Mouse (Mus musculus) limb, embryonic 14.5 days (tissue): Measurements from ENCODE around the gene Zfp60. TPM values are rescaled to one million over a fixed set of nuclear protein-coding genes. Genes with fewer than 3 reads are reported as not detected.

ENCODE experiments used
- ATAC-seq: fragments of 200-750 bp; cut with Nextera tagmentation; 2 replicates; pipeline ENCODE4 v1.8.0; 2017; ENCODE audit warnings: low read depth, moderate number of reproducible peaks, moderate TSS enrichment; ENCODE audit not compliant: low FRiP score
- DNase-seq: peaks from one replicate; pipeline ENCODE4 v3.0.0-alpha.2; 2015; ENCODE audit warnings: low spot score
- H3K27ac ChIP-seq: fragments of 300-500 bp; sonication (generic); replicated peaks from 2 replicates; pipeline ENCODE4 v1.5.1; 2014; ENCODE audit warnings: low read depth, mild to moderate bottlenecking, low read length, moderate library complexity, mixed read lengths
- H3K27me3 ChIP-seq: fragments of 300-500 bp; sonication (generic); 2 replicates; pipeline ENCODE4 v1.6.1; 2014; ENCODE audit warnings: low read length, mixed read lengths; ENCODE audit not compliant: control insufficient read depth, insufficient read depth
- H3K36me3 ChIP-seq: fragments of 300-500 bp; sonication (generic); 2 replicates; pipeline ENCODE4 v1.6.1; 2014; ENCODE audit warnings: mild to moderate bottlenecking, low read length, moderate library complexity, mixed read lengths; ENCODE audit not compliant: control insufficient read depth, insufficient read depth
- H3K4me1 ChIP-seq: fragments of 300-500 bp; sonication (generic); 2 replicates; pipeline ENCODE4 v1.6.1; 2014; ENCODE audit warnings: antibody characterized with exemption, low read length, mixed read lengths; ENCODE audit not compliant: control insufficient read depth, insufficient read depth
- H3K4me2 ChIP-seq: fragments of 300-500 bp; sonication (generic); replicated peaks from 2 replicates; pipeline ENCODE4 v1.6.1; 2014; ENCODE audit warnings: low read depth, mild to moderate bottlenecking, low read length, moderate library complexity; ENCODE audit not compliant: severe bottlenecking
- H3K4me3 ChIP-seq: fragments of 300-500 bp; sonication (generic); replicated peaks from 2 replicates; pipeline ENCODE4 v1.5.1; 2014; ENCODE audit warnings: low read length
- H3K9ac ChIP-seq: fragments of 300-500 bp; sonication (generic); 2 replicates; pipeline ENCODE4 v1.6.1; 2014; ENCODE audit warnings: mild to moderate bottlenecking, low read depth, low read length, moderate library complexity; ENCODE audit not compliant: severe bottlenecking
- H3K9me3 ChIP-seq: fragments of 300-500 bp; sonication (generic); 2 replicates; pipeline ENCODE4 v1.6.1; 2016; ENCODE audit warnings: low read length; ENCODE audit not compliant: control insufficient read depth
- POLR2A ChIP-seq: fragments of 200-500 bp; IDR thresholded peaks from 2 replicates; pipeline ENCODE4 v1.8.0; 2012; ENCODE audit warnings: inconsistent platforms, mild to moderate bottlenecking, moderate library complexity, borderline replicate concordance; ENCODE audit not compliant: insufficient read depth, insufficient read length; ENCODE audit errors: extremely low read depth
- WGBS: fragments of 180-500 bp; shearing (Covaris S2); extraction: QIAGEN DNeasy Blood & Tissue Kit; methylation state at CpG from one replicate; pipeline ENCODE4 v1.1.7; 2014; 5-methylcytosine and 5-hydroxymethylcytosine counted together
- polyA plus RNA-seq, 2 experiments: library from polyadenylated mRNA; depleted of rRNA in 1 of 2; stranded (reverse) in 1 of 2; unstranded in 1 of 2; fragments of >200 nt; fragmentation: Nextera tagmentation in 1 of 2; extraction: Ambion mirVana in 1 of 2; gene quantifications; 2 replicates each; pipeline versions ENCODE4 v1.2.1 to v1.2.3; 2012 to 2014

Gene Zfp60
- polyA plus RNA-seq, 2 experiments, result 11.6 to 32.6 TPM

GRCm38 (mm10) chr7:27802986-27803385, 71.8 kb downstream of the Zfp60 start:
- no peaks in the 10 kb centered on the region for H3K27me3 ChIP-seq
- no peak for DNase-seq

More at GRCm38 (mm10) chr7:27802986-27803385, 71.8 kb downstream of the Zfp60 start:
- TF ChIP-seq POLR2A, result no peak
- Histone ChIP-seq H3K4me1 (0 out of 2 replicates have a peak, but pooled peaks cover 2% of the 10 kb centered on the region), H3K4me3 (no peak overlapping the region), H3K36me3 (0 out of 2 replicates have a peak, but pooled peaks cover 3% of the 10 kb centered on the region), H3K4me2 (no peak overlapping the region), H3K27ac (no peak overlapping the region), H3K9ac (no peak overlapping the region), H3K9me3 (no peaks in the 10 kb centered on the region)
- no peak for ATAC-seq
- WGBS, result 60% methylated on average over 5 of the region's 5 CpGs

Other genes starting within 250 kb of the Zfp60 start
- 23.3 and 28.0 TPM in 2 replicates for gene Sertad1, start 244.5 kb upstream of the Zfp60 start, polyA plus RNA-seq (2012; rRNA removed)
- gene Sertad1, start 244.5 kb upstream of the Zfp60 start, polyA plus RNA-seq (2014; fragmentation: Nextera tagmentation; extraction: Ambion mirVana), result 34.2 and 39.4 TPM in 2 replicates
- 6.3 and 6.6 TPM in 2 replicates for gene Prx, start 232.1 kb upstream of the Zfp60 start, polyA plus RNA-seq (2012; rRNA removed)
- 2.1 and 2.5 TPM in 2 replicates for gene Prx, start 232.1 kb upstream of the Zfp60 start, polyA plus RNA-seq (2014; fragmentation: Nextera tagmentation; extraction: Ambion mirVana)
- 4.3 and 5.4 TPM in 2 replicates for gene Hipk4, start 208.1 kb upstream of the Zfp60 start, polyA plus RNA-seq (2012; rRNA removed)
- 0.95 and 1.2 TPM in 2 replicates for gene Hipk4, start 208.1 kb upstream of the Zfp60 start, polyA plus RNA-seq (2014; fragmentation: Nextera tagmentation; extraction: Ambion mirVana)
- 147 and 193 TPM in 2 replicates for gene Pld3, start 178.2 kb upstream of the Zfp60 start, polyA plus RNA-seq (2012; rRNA removed)
- gene Pld3, start 178.2 kb upstream of the Zfp60 start, polyA plus RNA-seq (2014; fragmentation: Nextera tagmentation; extraction: Ambion mirVana), result 110 and 114 TPM in 2 replicates
- gene 2310022A10Rik, start 178.2 kb upstream of the Zfp60 start, polyA plus RNA-seq (2012; rRNA removed), result 39.8 and 49.0 TPM in 2 replicates
- 27.0 and 27.4 TPM in 2 replicates for gene 2310022A10Rik, start 178.2 kb upstream of the Zfp60 start, polyA plus RNA-seq (2014; fragmentation: Nextera tagmentation; extraction: Ambion mirVana)
- gene Akt2, start 139.8 kb upstream of the Zfp60 start, polyA plus RNA-seq (2012; rRNA removed), result 96.6 and 110 TPM in 2 replicates
- 112 and 119 TPM in 2 replicates for gene Akt2, start 139.8 kb upstream of the Zfp60 start, polyA plus RNA-seq (2014; fragmentation: Nextera tagmentation; extraction: Ambion mirVana)
- gene Ttc9b, start 77.5 kb upstream of the Zfp60 start, polyA plus RNA-seq (2012; rRNA removed), result 0.14 and 0.24 TPM in 2 replicates
- gene Ttc9b, start 77.5 kb upstream of the Zfp60 start, polyA plus RNA-seq (2014; fragmentation: Nextera tagmentation; extraction: Ambion mirVana), result 0.10 and 0.21 TPM in 2 replicates
- 34.4 and 42.9 TPM in 2 replicates for gene Map3k10, start 56.8 kb upstream of the Zfp60 start, polyA plus RNA-seq (2012; rRNA removed)
- gene Map3k10, start 56.8 kb upstream of the Zfp60 start, polyA plus RNA-seq (2014; fragmentation: Nextera tagmentation; extraction: Ambion mirVana), result 8.8 and 10.6 TPM in 2 replicates
- 1.9 and 3.2 TPM in 2 replicates for gene Zfp607b, start 42.0 kb upstream of the Zfp60 start, polyA plus RNA-seq (2012; rRNA removed)
- 3.0 and 4.9 TPM in 2 replicates for gene Zfp607b, start 42.0 kb upstream of the Zfp60 start, polyA plus RNA-seq (2014; fragmentation: Nextera tagmentation; extraction: Ambion mirVana)
- gene Zfp626, start 75.8 kb downstream of the Zfp60 start, polyA plus RNA-seq (2012; rRNA removed), result 2.0 and 3.0 TPM in 2 replicates
- 2.2 TPM in 2 replicates for gene Zfp626, start 75.8 kb downstream of the Zfp60 start, polyA plus RNA-seq (2014; fragmentation: Nextera tagmentation; extraction: Ambion mirVana)
- gene Zfp59, start 107.2 kb downstream of the Zfp60 start, polyA plus RNA-seq (2012; rRNA removed), result 3.2 and 4.4 TPM in 2 replicates
- 9.4 and 9.5 TPM in 2 replicates for gene Zfp59, start 107.2 kb downstream of the Zfp60 start, polyA plus RNA-seq (2014; fragmentation: Nextera tagmentation; extraction: Ambion mirVana)
- 1.5 and 2.3 TPM in 2 replicates for gene Zfp607a, start 126.1 kb downstream of the Zfp60 start, polyA plus RNA-seq (2012; rRNA removed)
- 3.1 and 3.2 TPM in 2 replicates for gene Zfp607a, start 126.1 kb downstream of the Zfp60 start, polyA plus RNA-seq (2014; fragmentation: Nextera tagmentation; extraction: Ambion mirVana)
- 4.0 and 5.9 TPM in 2 replicates for gene Zfp974, start 198.1 kb downstream of the Zfp60 start, polyA plus RNA-seq (2012; rRNA removed)
- 8.0 and 8.4 TPM in 2 replicates for gene Zfp974, start 198.1 kb downstream of the Zfp60 start, polyA plus RNA-seq (2014; fragmentation: Nextera tagmentation; extraction: Ambion mirVana)
- 4.7 and 5.7 TPM in 2 replicates for gene Zfp780b, start 247.8 kb downstream of the Zfp60 start, polyA plus RNA-seq (2012; rRNA removed)
- 10.8 and 14.0 TPM in 2 replicates for gene Zfp780b, start 247.8 kb downstream of the Zfp60 start, polyA plus RNA-seq (2014; fragmentation: Nextera tagmentation; extraction: Ambion mirVana)